Mouse (Mus musculus) ES-Bruce4 (cell line): ENCODE results near the gene Lpp. TPM values are rescaled to one million over a fixed set of nuclear protein-coding genes. Genes with fewer than 3 reads are reported as not detected.

Experiments used
- H3K27ac ChIP-seq: 2 replicates; pipeline ENCODE4 v1.5.1; 2012; ENCODE audit warnings: low read length, inconsistent platforms; ENCODE audit not compliant: insufficient read depth
- H3K27me3 ChIP-seq: 2 replicates; pipeline ENCODE4 v1.6.1; 2012; ENCODE audit warnings: mild to moderate bottlenecking, low read length, inconsistent platforms; ENCODE audit not compliant: control insufficient read depth, poor library complexity, insufficient read depth, severe bottlenecking
- H3K36me3 ChIP-seq: 2 replicates; pipeline ENCODE4 v1.6.1; 2012; ENCODE audit warnings: inconsistent platforms, mild to moderate bottlenecking, low read length, moderate library complexity; ENCODE audit not compliant: control insufficient read depth, poor library complexity, insufficient read depth, severe bottlenecking
- H3K4me1 ChIP-seq: one replicate; pipeline ENCODE4 v1.8.1; 2011; ENCODE audit warnings: low read length; ENCODE audit not compliant: control insufficient read depth, insufficient read depth
- H3K4me3 ChIP-seq: 2 replicates; pipeline ENCODE4 v1.5.1; 2011; ENCODE audit warnings: low read depth, mild to moderate bottlenecking, low read length
- H3K9ac ChIP-seq: 2 replicates; pipeline ENCODE4 v1.6.1; 2012; ENCODE audit warnings: low read depth, mild to moderate bottlenecking, inconsistent platforms; ENCODE audit not compliant: poor library complexity, severe bottlenecking
- H3K9me3 ChIP-seq: replicated peaks from 2 replicates; pipeline ENCODE4 v1.6.1; 2012; ENCODE audit warnings: mild to moderate bottlenecking, low read length, inconsistent platforms; ENCODE audit not compliant: control insufficient read depth, poor library complexity, insufficient read depth, severe bottlenecking
- CTCF ChIP-seq: IDR thresholded peaks from one replicate; pipeline ENCODE4 v1.8.1; 2011; ENCODE audit warnings: low read depth, low read length
- EP300 ChIP-seq: IDR thresholded peaks from 2 replicates; pipeline ENCODE4 v1.6.1; 2011; ENCODE audit warnings: low read depth, low read length; ENCODE audit not compliant: insufficient read depth
- POLR2A ChIP-seq: IDR thresholded peaks from one replicate; pipeline ENCODE4 v1.8.1; 2011; ENCODE audit warnings: low read length; ENCODE audit not compliant: insufficient read depth
- polyA plus RNA-seq: library from polyadenylated mRNA; stranded (reverse); fragments of >200 nt; gene quantifications from 2 replicates; pipeline ENCODE4 v1.2.4, GENCODE M21; 2011; ENCODE audit warnings: low read depth; ENCODE audit not compliant: missing spikeins, insufficient read depth, insufficient read length

The Lpp gene
- 48.5 and 49.8 TPM in 2 replicates for polyA plus RNA-seq

- H3K27ac ChIP-seq: peak within 1 kb of the TSS; percentile 94
- peaks cover 7% of the 10 kb centered on the region for H3K4me1 ChIP-seq
- no peaks in the 10 kb centered on the region for H3K27me3 ChIP-seq
- no peaks in the 10 kb centered on the region for H3K9me3 ChIP-seq
- TF ChIP-seq EP300 (0 out of 2 replicates have a peak, but pooled peaks have one; percentile 16), CTCF (no peak)
- peak within 1 kb of the TSS; percentile 70 for H3K4me3 ChIP-seq
- H3K36me3 ChIP-seq: no peaks in the 10 kb centered on the region
- peak within 1 kb of the TSS; percentile 93 for H3K9ac ChIP-seq
These were observed at the start of gene Lpp for GRCm38 (mm10) chr16:24392651-24393555. Lpp (plus strand) TSS chr16:24393507.

GRCm38 (mm10) chr16:24347582-24348411 is 45.5 kb upstream of the Lpp start:
- no peak for TF ChIP-seq CTCF
- TF ChIP-seq EP300: no peak
- TF ChIP-seq POLR2A: no peak
- Histone ChIP-seq H3K9me3 (no peaks in the 10 kb centered on the region), H3K27me3 (no peaks in the 10 kb centered on the region), H3K4me3 (no peak overlapping the region), H3K4me1 (no peaks in the 10 kb centered on the region), H3K9ac (no peak overlapping the region), H3K36me3 (no peaks in the 10 kb centered on the region), H3K27ac (no peak overlapping the region)

- Histone ChIP-seq H3K27ac (no peak overlapping the region), H3K36me3 (no peaks in the 10 kb centered on the region), H3K27me3 (no peaks in the 10 kb centered on the region), H3K9me3 (no peaks in the 10 kb centered on the region), H3K4me3 (no peak overlapping the region), H3K9ac (no peak overlapping the region), H3K4me1 (no peaks in the 10 kb centered on the region)
- no peak for TF ChIP-seq POLR2A
- TF ChIP-seq EP300: no peak
- TF ChIP-seq CTCF: no peak
These were observed 43.0 kb upstream of the Lpp start for GRCm38 (mm10) chr16:24350306-24350705.

GRCm38 (mm10) chr16:24350751-24351150 is 42.6 kb upstream of the Lpp start:
- H3K4me3 ChIP-seq: no peak overlapping the region
- no peaks in the 10 kb centered on the region for H3K36me3 ChIP-seq
- TF ChIP-seq EP300 (no peak), CTCF (no peak), POLR2A (no peak)
- no peaks in the 10 kb centered on the region for H3K9me3 ChIP-seq
- no peaks in the 10 kb centered on the region for H3K27me3 ChIP-seq
- no peaks in the 10 kb centered on the region for H3K4me1 ChIP-seq
- no peak overlapping the region for H3K9ac ChIP-seq
- no peak overlapping the region for H3K27ac ChIP-seq

GRCm38 (mm10) chr16:24351811-24352210 is 41.5 kb upstream of the Lpp start:
- Histone ChIP-seq H3K9ac (no peak overlapping the region), H3K27me3 (no peaks in the 10 kb centered on the region), H3K4me3 (no peak overlapping the region), H3K27ac (no peak overlapping the region), H3K9me3 (no peaks in the 10 kb centered on the region), H3K36me3 (no peaks in the 10 kb centered on the region), H3K4me1 (no peaks in the 10 kb centered on the region)
- TF ChIP-seq CTCF: no peak
- no peak for TF ChIP-seq EP300
- TF ChIP-seq POLR2A: no peak

GRCm38 (mm10) chr16:24353816-24354215 is 39.5 kb upstream of the Lpp start:
- no peaks in the 10 kb centered on the region for H3K27me3 ChIP-seq
- H3K9me3 ChIP-seq: no peaks in the 10 kb centered on the region
- no peaks in the 10 kb centered on the region for H3K36me3 ChIP-seq
- TF ChIP-seq POLR2A (no peak), EP300 (no peak), CTCF (no peak)
- no peak overlapping the region for H3K27ac ChIP-seq
- H3K4me1 ChIP-seq: no peaks in the 10 kb centered on the region
- no peak overlapping the region for H3K9ac ChIP-seq
- H3K4me3 ChIP-seq: no peak overlapping the region
